Comparison of ENCODE assay signal across 8 mouse cellular contexts in genomic region chr1:191026021-191026713, GRCm38 (mm10). TPM values are rescaled to one million over a fixed set of nuclear protein-coding genes. Genes with fewer than 3 reads are reported as not detected.
DNase-seq lines count a peak whose midpoint lies in the region; ATAC-seq lines count a peak whose summit lies in the region.

Gene Flvcr1, minus strand, starts transcription at chr1:191026158.

- peak; percentile 99 for DNase-seq in adrenal gland, adult (ENCODE audit: inconsistent age in 2 of 2, low spot score in 1 of 2)
- peak; percentile 100 for DNase-seq in embryo, embryonic 10.5 days (ENCODE audit: low spot score)
- peak; percentile 99 for DNase-seq in gastrocnemius, postnatal 14 days
- DNase-seq in left cerebral cortex, postnatal 10 days (ENCODE audit: extremely low spot score in 1 of 2, low spot score in 2 of 2): peak; percentile 99 to 100
- DNase-seq in right cerebral cortex, postnatal 25 days: peak; percentile 98
- peak; percentile 98 for DNase-seq in urinary bladder, postnatal 4 days (ENCODE audit: low spot score in 2 of 2)

- intact Hi-C loops in gastrocnemius, postnatal 14 days (cut with DNase I; ENCODE audit: low total_unique reads): loop anchor here (5.0 kb wide), 1 partner anchor 36 kb away; the partner anchor contains the start of genes Nsl1 and Tatdn3
- intact Hi-C loops in left cerebral cortex, postnatal 10 days (cut with DNase I): no loop called here

- peak; percentile 93 for ATAC-seq in inflammation-experienced regulatory T-cells, adult 6 months
- ATAC-seq in megakaryocyte-erythroid progenitor cell, adult 5-6 weeks (replicated peaks; ENCODE audit: low FRiP score, low TSS enrichment, poor library complexity, severe bottlenecking): peak; percentile 95

RNA-seq across cellular contexts. Expression of gene Flvcr1, which starts in this region (rescaled TPM):
- total RNA-seq in gastrocnemius, postnatal 14 days (2021): 10 to 100 TPM in 1 of 2 experiments, 1 to 10 TPM in 1; 9.3 to 14.5 TPM
- polyA plus RNA-seq in inflammation-experienced regulatory T-cells, adult 6 months (2017; shearing (Covaris generic)): 10 to 100 TPM in 1 of 3 experiments, 1 to 10 TPM in 2; 5.9 to 10.2 (median 8.2) TPM
- total RNA-seq in left cerebral cortex, postnatal 10 days (2021): 10 to 100 TPM; 18.3 to 18.5 TPM
- 28.5 and 30.6 TPM in 2 replicates for total RNA-seq in megakaryocyte-erythroid progenitor cell, adult 5-6 weeks (2014; fragmentation: Nextera tagmentation)
- 28.2 and 30.3 TPM in 2 replicates for total RNA-seq in megakaryocyte-erythroid progenitor cell, adult 5-6 weeks (2017)

Comparison
In these comparisons a context has a peak if more than half of its experiments do, and no peak if none do; other contexts are left out.
1. Peak in every context shown above with its lines: DNase-seq and ATAC-seq.